Mouse (Mus musculus) adipose tissue, adult 10 weeks (tissue): ENCODE measurements around the gene Vmn1r179. TPM values are rescaled to one million over a fixed set of nuclear protein-coding genes. Genes with fewer than 3 reads are reported as not detected.

Source experiments
- polyA plus RNA-seq: library from polyadenylated mRNA; stranded (reverse); fragments of 350-450 nt; fragmentation: Illumina TruSeq; extraction: RNeasy Lipid Tissue Mini Kit (QIAGEN cat#74804); gene quantifications from one replicate; pipeline ENCODE4 v1.2.3, GENCODE M21; 2014; ENCODE audit warnings: low read depth, low replicate concordance

Gene Vmn1r179
- polyA plus RNA-seq: not detected

GRCm38 (mm10) chr7:23926678-23927077 lies at the start of gene Vmn1r179:
TSS of gene Vmn1r179 (plus strand) at chr7:23926978.

DNA sequence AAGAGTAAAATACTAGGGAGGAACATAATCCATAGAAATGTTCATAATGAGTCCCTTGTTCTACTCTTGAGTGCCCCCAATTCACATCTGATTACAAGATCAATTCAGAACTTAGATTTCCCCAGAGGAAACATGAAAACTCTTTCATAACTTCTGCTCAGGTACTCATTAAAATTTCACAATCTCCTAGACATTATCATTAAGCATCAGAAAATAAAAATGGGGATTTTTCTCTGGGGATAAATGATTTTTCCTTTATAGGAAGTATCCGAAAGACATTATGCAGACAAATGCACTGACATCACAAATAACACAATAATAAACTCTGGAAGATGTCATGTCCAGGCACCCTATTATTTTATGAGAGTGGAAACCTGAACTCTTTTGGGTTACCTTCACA lies 35.1 kb upstream of the Vmn1r179 start, which contains the start of gene Vmn1r178:
Gene Vmn1r178, plus strand, starts transcription at position 301 of the 400 bp plus-strand sequence.

GRCm38 (mm10) chr7:23950332-23950731 lies 23.6 kb downstream of the Vmn1r179 start, which contains the start of gene Vmn1r180:
TSS of gene Vmn1r180 (plus strand) at chr7:23950632.

GRCm38 (mm10) chr7:23974315-23974714 lies 47.5 kb downstream of the Vmn1r179 start, which contains the start of gene Vmn1r181:
TSS of gene Vmn1r181 (plus strand) at chr7:23974615.

Other genes starting within 250 kb of the Vmn1r179 start
- gene Vmn1r173, start 226.3 kb upstream of the Vmn1r179 start, polyA plus RNA-seq: not detected
- not detected for gene Vmn1r174, start 174.7 kb upstream of the Vmn1r179 start, polyA plus RNA-seq
- gene Vmn1r175, start 116.3 kb upstream of the Vmn1r179 start, polyA plus RNA-seq: not detected
- not detected for gene Vmn1r176, start 89.6 kb upstream of the Vmn1r179 start, polyA plus RNA-seq
- not detected for gene Vmn1r177, start 60.5 kb upstream of the Vmn1r179 start, polyA plus RNA-seq
- not detected for gene Vmn1r178, start 35.0 kb upstream of the Vmn1r179 start, polyA plus RNA-seq
- gene Vmn1r180, start 23.7 kb downstream of the Vmn1r179 start, polyA plus RNA-seq: not detected
- 0.09 TPM for gene Vmn1r181, start 47.6 kb downstream of the Vmn1r179 start, polyA plus RNA-seq
- not detected for gene V1rd19, start 74.7 kb downstream of the Vmn1r179 start, polyA plus RNA-seq
- not detected for gene Vmn1r183, start 126.3 kb downstream of the Vmn1r179 start, polyA plus RNA-seq
- gene Zfp180, start 154.9 kb downstream of the Vmn1r179 start, polyA plus RNA-seq: 12.1 TPM
- gene Zfp112, start 185.3 kb downstream of the Vmn1r179 start, polyA plus RNA-seq: 4.6 TPM
- gene Zfp235, start 207.2 kb downstream of the Vmn1r179 start, polyA plus RNA-seq: 6.9 TPM
- gene Zfp114, start 248.1 kb downstream of the Vmn1r179 start, polyA plus RNA-seq: 0.34 TPM